Mouse (Mus musculus): ENCODE data around the gene Rasa3.

Rasa3 gene

DNA sequence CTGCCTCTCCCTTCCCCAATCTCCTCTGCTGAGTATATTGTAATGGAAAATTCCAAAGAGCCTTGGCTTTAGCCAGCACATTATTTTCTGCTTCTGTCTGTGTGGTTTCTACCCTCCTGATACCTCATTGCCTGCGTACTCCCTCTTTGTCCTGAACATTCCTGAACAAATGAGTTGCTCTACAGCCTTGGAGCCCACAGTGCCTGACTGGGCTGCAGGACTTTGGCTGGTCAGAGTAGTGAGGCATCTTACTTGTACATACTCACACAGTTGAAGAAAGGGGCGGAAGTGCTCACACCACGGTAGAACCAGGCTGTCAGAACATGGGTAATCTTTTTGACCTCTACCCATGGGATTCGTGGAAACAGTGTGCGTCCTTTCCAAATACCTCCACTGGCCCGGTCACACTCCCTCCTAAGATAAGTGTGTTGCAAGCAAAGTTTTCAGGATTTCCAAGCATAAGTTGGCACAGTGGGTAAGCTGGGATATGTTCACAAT, 160.1 kb downstream of the Rasa3 start:
- DNase-seq (ENCODE audit: extremely low read depth, insufficient read length, low spot score) = no peak

All from 3134 (cell line).